Mouse (Mus musculus) lung, embryonic 14.5 days (tissue): ENCODE measurements around the gene Hexim2. TPM values are rescaled to one million over a fixed set of nuclear protein-coding genes. Genes with fewer than 3 reads are reported as not detected.

Source experiments
- ATAC-seq: fragments of 200-750 bp; cut with Nextera tagmentation; 2 replicates; pipeline ENCODE4 v1.8.0; 2017; ENCODE audit warnings: mild to moderate bottlenecking, moderate TSS enrichment, moderate library complexity; ENCODE audit not compliant: insufficient read depth
- DNase-seq: peaks from one replicate; pipeline ENCODE4 v3.0.0-alpha.2; 2015
- H3K27ac ChIP-seq: fragments of 300-500 bp; sonication (generic); 2 replicates; pipeline ENCODE4 v1.5.1; 2014; ENCODE audit warnings: low read depth, mild to moderate bottlenecking, moderate library complexity
- H3K27me3 ChIP-seq: fragments of 300-500 bp; sonication (generic); 2 replicates; pipeline ENCODE4 v1.6.1; 2014; ENCODE audit warnings: low read length, control low read depth; ENCODE audit not compliant: insufficient read depth
- H3K36me3 ChIP-seq: fragments of 300-500 bp; sonication (generic); 2 replicates; pipeline ENCODE4 v1.6.1; 2014; ENCODE audit warnings: control low read depth; ENCODE audit not compliant: insufficient read depth
- H3K4me1 ChIP-seq: fragments of 300-500 bp; sonication (generic); 2 replicates; pipeline ENCODE4 v1.6.1; 2014; ENCODE audit warnings: antibody characterized with exemption, control low read depth; ENCODE audit not compliant: insufficient read depth
- H3K4me2 ChIP-seq: fragments of 300-500 bp; sonication (generic); 2 replicates; pipeline ENCODE4 v1.6.1; 2014; ENCODE audit warnings: mild to moderate bottlenecking
- H3K4me3 ChIP-seq: fragments of 300-500 bp; sonication (generic); 2 replicates; pipeline ENCODE4 v1.5.1; 2014; ENCODE audit warnings: low read depth, low read length
- H3K9ac ChIP-seq: fragments of 300-500 bp; sonication (generic); 2 replicates; pipeline ENCODE4 v1.6.1; 2014
- H3K9me3 ChIP-seq: fragments of 300-500 bp; sonication (generic); 2 replicates; pipeline ENCODE4 v1.6.1; 2016; ENCODE audit warnings: low read depth, low read length, control low read depth
- CTCF ChIP-seq: IDR thresholded peaks from 2 replicates; pipeline ENCODE4 v1.5.1; 2016; ENCODE audit warnings: antibody characterized with exemption, low read depth
- WGBS: fragments of 180-500 bp; shearing (Covaris S2); extraction: QIAGEN DNeasy Blood & Tissue Kit; methylation state at CpG from one replicate; pipeline ENCODE4 v1.1.7; 2014; 5-methylcytosine and 5-hydroxymethylcytosine counted together
- polyA plus RNA-seq: library from polyadenylated mRNA; unstranded; fragments of >200 nt; fragmentation: Nextera tagmentation; extraction: Ambion mirVana; gene quantifications from 2 replicates; pipeline ENCODE4 v1.2.1, GENCODE M21; 2014

Hexim2 gene
- polyA plus RNA-seq, result 9.3 and 9.5 TPM in 2 replicates

DNA sequence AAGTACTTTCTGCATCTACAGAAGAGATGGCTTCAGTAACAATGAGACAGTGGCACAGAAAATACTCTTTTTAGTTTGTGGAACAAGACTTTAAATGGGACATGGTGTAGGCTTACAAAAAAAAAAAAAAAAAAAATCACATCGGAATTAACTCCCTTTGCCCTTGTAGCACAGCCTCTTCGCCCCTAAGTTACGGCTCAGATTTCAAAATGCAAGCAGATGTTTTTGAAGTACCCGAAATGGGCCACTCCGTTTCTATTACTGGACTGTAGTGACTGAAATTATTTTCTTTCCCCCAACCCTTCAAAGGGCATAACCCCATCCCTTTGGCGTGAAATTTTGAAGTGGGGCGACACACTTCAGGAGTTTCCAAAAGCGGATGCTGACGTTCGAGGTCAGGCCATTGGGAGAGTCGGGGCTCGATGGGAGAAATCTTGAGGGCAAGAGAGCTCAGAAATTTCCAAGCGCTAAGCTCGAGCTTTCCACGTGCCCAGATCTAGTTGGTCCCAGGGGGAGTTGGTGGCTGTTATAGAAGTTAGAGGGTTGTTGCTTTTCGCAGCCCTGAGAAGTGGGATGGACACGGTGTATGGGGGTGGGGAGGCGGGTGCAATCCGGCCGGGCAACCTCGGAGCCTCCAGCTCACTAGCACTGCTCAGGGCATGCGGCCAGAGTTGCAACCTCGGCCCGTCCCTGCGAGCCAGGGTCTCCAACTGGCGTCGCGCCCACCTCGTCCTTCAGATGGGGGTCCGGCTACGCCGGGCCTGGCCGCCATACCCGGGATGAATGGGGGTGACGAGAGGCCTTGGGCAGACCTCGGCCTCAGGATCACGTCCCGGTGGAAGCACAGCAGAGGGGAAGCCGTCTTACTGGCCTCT lies at the start of gene Hexim2:
Hexim2 (plus strand) TSS at position 729 of the 875 bp plus-strand sequence.
- peak within 1 kb of the TSS; percentile 70 for H3K4me2 ChIP-seq
- peak within 1 kb of the TSS; percentile 98 for H3K4me3 ChIP-seq
- WGBS, result under 1% methylated on average over 39 of the region's 39 CpGs
- peak; percentile 73 for DNase-seq
- no peaks in the 10 kb centered on the region for H3K27me3 ChIP-seq
- no peak for TF ChIP-seq CTCF
- H3K9me3 ChIP-seq, result no peaks in the 10 kb centered on the region
- peak within 1 kb of the TSS; percentile 99 for H3K27ac ChIP-seq
- H3K36me3 ChIP-seq, result no peaks in the 10 kb centered on the region
- ATAC-seq, result peak; percentile 55
- H3K4me1 ChIP-seq, result peaks cover 15% of the 10 kb centered on the region
- peak within 1 kb of the TSS; percentile 100 for H3K9ac ChIP-seq

DNA sequence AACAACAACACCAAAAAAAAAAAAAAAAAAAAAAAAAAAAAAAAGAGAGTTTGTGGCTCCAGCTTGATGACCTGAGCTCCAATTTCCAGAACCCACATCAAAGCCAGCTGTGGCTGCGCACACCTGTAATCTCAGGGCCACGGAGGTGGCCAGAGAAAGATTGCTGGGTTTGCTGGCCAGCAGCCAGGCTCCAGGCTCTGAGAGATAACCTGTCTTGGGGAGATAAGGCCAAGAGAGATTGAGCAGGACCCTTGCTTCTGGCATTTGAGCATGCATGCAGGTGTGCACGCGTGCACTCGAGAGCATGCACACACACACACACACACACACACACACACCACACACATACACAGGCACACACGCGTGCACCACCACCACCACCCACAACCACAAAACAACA lies 38.9 kb upstream of the Hexim2 start:
- no peak for TF ChIP-seq CTCF
- Histone ChIP-seq H3K4me1 (peaks cover 7% of the 10 kb centered on the region), H3K9ac (no peak overlapping the region), H3K27ac (no peak overlapping the region), H3K9me3 (no peaks in the 10 kb centered on the region), H3K36me3 (no peaks in the 10 kb centered on the region), H3K27me3 (no peaks in the 10 kb centered on the region), H3K4me3 (no peak overlapping the region), H3K4me2 (no peak overlapping the region)
- no peak for ATAC-seq
- WGBS, result 85% methylated on average over 7 of the region's 7 CpGs
- DNase-seq, result no peak

DNA sequence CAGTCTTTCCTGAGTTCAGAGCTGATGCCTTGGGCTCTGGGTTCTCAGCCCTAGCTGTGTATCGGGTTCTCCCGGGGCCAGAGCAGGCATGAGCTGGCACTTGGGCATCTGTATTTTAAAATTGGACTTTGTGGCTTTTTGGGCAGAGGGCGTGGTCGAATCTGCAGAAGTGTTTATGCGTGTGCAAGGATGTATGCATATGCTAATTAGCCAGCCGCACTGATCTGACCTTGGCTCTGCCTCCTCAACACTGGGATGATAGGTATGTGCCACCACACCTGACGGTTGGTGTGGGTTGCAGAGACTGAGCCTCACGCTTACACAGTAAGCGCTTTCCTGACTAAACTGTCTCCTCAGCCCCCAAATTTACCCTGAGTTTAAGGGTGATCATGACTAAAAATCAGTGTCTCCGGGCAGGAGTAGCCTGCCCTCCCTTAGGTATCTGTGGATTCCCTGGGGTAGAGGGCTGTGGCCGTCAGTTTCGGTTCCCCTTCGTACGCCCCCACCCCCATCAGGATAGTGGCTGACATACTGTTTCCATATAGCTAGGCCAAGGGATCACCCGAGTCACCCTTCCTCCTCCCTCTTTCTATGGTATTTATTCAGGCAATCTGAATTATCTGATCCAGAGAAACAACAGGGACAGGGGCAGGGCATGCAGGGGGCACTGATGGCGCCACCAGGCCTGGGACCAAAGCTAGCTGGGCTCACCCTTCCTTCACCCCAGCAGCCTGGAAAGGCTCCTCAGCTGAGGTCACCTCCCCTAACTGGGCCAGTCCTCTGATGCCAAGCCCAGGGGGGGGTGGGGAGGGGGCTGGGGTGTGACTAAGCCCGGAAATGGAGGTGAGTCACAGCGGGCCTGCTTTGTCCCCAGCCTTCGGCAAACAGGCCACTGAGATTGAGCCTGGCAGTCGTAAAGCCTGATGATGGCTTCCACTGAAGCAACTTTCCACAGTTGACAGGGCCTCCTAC lies 38.1 kb upstream of the Hexim2 start:
- Histone ChIP-seq H3K9ac (no peak overlapping the region), H3K27ac (no peak overlapping the region), H3K9me3 (no peaks in the 10 kb centered on the region), H3K27me3 (no peaks in the 10 kb centered on the region), H3K4me2 (no peak overlapping the region), H3K4me1 (peaks cover 7% of the 10 kb centered on the region), H3K36me3 (no peaks in the 10 kb centered on the region), H3K4me3 (no peak overlapping the region)
- 64% methylated on average over 20 of the region's 20 CpGs for WGBS
- no peak for TF ChIP-seq CTCF
- ATAC-seq (no peak), DNase-seq (no peak)

DNA sequence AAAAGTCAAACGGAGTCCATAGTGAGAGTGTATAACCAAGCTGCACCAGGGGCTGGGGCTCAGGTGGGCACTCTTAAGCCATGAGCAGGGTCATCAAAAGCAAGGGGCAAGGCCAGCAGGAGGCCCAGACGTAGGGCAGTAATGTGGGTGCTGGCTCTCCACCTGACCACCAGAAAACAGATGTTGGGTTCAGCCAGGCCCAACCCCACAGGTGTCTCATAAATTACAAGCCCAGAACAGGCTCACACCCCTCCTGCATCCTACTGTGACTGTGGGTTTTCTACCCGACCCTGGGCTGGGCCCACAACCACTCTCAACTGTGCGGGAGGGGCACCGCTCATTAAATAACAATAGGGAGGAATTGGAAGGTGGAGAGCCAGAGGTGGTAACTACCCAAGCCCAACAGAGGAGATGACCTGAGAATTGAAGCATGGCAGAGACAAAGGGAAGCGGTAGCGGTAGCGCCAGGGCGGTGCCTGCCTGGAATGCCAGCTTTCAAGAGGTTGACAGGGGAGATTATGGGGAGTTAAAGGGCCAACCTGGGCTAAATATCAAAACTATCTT lies 37.0 kb upstream of the Hexim2 start:
- Histone ChIP-seq H3K27ac (no peak overlapping the region), H3K4me3 (no peak overlapping the region), H3K27me3 (peaks cover 4% of the 10 kb centered on the region; the same call in 1 of the 2 replicates), H3K36me3 (no peaks in the 10 kb centered on the region), H3K4me2 (no peak overlapping the region), H3K4me1 (peaks cover 7% of the 10 kb centered on the region), H3K9me3 (no peaks in the 10 kb centered on the region), H3K9ac (no peak overlapping the region)
- no peak for TF ChIP-seq CTCF
- 81% methylated on average over 9 of the region's 9 CpGs for WGBS
- DNase-seq (no peak), ATAC-seq (no peak)

DNA sequence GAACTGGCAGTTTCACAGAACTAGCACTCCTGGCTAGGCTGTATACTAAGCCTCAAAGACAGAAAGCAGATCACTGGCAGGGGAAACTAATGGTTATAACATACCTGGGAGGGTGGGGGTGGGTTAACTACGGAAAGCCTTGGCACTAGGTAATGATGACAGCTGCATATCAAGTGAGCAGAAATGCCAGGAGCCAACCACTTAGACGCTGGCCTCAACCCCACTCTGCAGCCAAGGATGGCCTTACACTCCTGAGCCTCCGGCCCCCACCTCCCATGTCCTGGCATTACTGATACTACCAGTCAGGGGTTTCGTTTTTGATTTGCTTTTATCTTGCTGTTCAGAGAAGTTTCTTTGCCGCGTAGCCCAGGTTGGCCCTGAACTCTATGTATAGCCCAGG lies 36.4 kb upstream of the Hexim2 start:
- WGBS, result 91% methylated on average over 6 of the region's 6 CpGs
- Histone ChIP-seq H3K9ac (no peak overlapping the region), H3K27ac (no peak overlapping the region), H3K4me2 (no peak overlapping the region), H3K27me3 (peaks cover 8% of the 10 kb centered on the region), H3K36me3 (no peaks in the 10 kb centered on the region), H3K4me1 (peaks cover 7% of the 10 kb centered on the region), H3K4me3 (no peak overlapping the region), H3K9me3 (no peaks in the 10 kb centered on the region)
- TF ChIP-seq CTCF, result no peak
- no peak for DNase-seq
- no peak for ATAC-seq

DNA sequence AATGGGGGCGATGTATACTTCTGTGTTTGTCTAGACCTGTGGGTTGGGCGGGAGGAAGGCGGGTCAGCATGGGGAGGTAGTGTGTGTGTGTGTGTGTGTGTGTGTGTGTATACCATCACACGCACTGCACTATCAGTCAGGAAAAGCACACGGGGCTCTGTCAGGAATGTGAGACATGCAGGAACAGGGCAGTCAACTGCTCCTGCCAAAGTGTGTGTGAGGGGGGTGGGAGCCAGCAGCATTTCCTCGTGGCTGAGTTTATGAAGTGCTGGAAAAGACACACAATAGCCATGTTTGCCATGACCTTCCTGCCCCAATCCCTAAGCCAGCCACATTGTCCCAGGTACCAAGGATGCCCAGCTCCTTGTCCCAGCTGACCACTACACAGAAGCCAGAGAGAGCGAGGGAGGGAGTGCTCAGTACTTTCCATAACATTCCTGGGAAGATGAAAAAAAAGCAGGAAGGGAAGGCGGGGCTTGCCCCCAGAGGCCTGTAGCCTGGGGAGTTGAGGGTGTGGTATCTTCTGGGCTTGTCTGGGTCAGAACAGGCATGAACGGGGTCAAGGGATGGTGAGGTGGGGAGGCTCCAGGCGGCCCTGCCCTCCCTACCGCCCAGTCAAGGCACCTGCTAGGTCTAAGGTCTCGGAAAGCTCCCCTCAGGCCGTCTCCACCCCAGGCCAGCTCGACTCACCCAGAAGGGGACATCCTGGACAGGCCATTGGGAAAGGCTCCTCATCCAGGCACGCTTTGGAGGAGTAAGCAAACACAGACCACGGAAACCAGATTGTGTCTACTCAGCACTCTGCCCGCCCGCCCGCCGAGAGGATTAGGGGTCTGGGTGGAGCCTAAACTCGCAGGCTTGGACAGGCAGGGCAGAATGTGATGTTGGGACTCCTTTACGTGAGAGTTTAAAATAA lies 35.0 kb upstream of the Hexim2 start:
- WGBS, result 13% methylated on average over 22 of the region's 22 CpGs
- peak overlapping the region; percentile 16; the same call in 1 of the 2 replicates for H3K9ac ChIP-seq
- peaks cover 14% of the 10 kb centered on the region for H3K4me1 ChIP-seq
- peak overlapping the region; percentile 44; the same call in 1 of the 2 replicates for H3K27ac ChIP-seq
- H3K27me3 ChIP-seq, result peaks cover 13% of the 10 kb centered on the region
- peak; percentile 55 for ATAC-seq
- peak overlapping the region; percentile 48 for H3K4me2 ChIP-seq
- no peaks in the 10 kb centered on the region for H3K36me3 ChIP-seq
- 0 out of 2 replicates have a peak overlapping the region, but pooled peaks have one; percentile 3 for H3K4me3 ChIP-seq
- DNase-seq, result peak; percentile 33
- no peak for TF ChIP-seq CTCF
- no peaks in the 10 kb centered on the region for H3K9me3 ChIP-seq
